Mouse (Mus musculus): Measurements from ENCODE around the gene Gm2174. TPM values are rescaled to one million over a fixed set of nuclear protein-coding genes. Genes with fewer than 3 reads are reported as not detected.
A peak's percentile ranks its signal among the peaks of the same experiment; 100 is the strongest.

Gm2174 gene
- under 1 TPM; 0.79 to 0.92 TPM for total RNA-seq (2021)

GRCm38 (mm10) chrX:56447524-56448015, at the start of gene Gm2174:
TSS of gene Gm2174 (plus strand) at chrX:56447965.
- no peak for DNase-seq
- intact Hi-C loops (cut with DNase I), result no loop called here

GRCm38 (mm10) chrX:56404646-56405045, 43.1 kb upstream of the Gm2174 start:
- no peak for DNase-seq
- intact Hi-C loops (cut with DNase I), result no loop called here

- intact Hi-C loops (cut with DNase I), result no loop called here
- no peak for DNase-seq
These were observed 42.3 kb upstream of the Gm2174 start for GRCm38 (mm10) chrX:56405482-56405881.

GRCm38 (mm10) chrX:56406128-56406527, 41.6 kb upstream of the Gm2174 start:
- intact Hi-C loops (cut with DNase I), result no loop called here

GRCm38 (mm10) chrX:56416277-56416676, 31.5 kb upstream of the Gm2174 start:
- intact Hi-C loops (cut with DNase I), result no loop called here
- no peak for DNase-seq

More at GRCm38 (mm10) chrX:56406128-56406527, 41.6 kb upstream of the Gm2174 start:
- DNase-seq, result no peak

- intact Hi-C loops (cut with DNase I), result no loop called here
- no peak for DNase-seq
These were observed 30.2 kb upstream of the Gm2174 start for GRCm38 (mm10) chrX:56417541-56417940.

- DNase-seq, result no peak
- intact Hi-C loops (cut with DNase I), result no loop called here
These were observed 17.2 kb upstream of the Gm2174 start for GRCm38 (mm10) chrX:56430601-56431000.

- DNase-seq, result no peak
- intact Hi-C loops (cut with DNase I), result no loop called here
These were observed 11.9 kb upstream of the Gm2174 start for GRCm38 (mm10) chrX:56435758-56436283.

- no peak for DNase-seq
- intact Hi-C loops (cut with DNase I), result no loop called here
These were observed 1.0 kb upstream of the Gm2174 start for GRCm38 (mm10) chrX:56446487-56447428.

- DNase-seq, result peak; percentile 71 to 75
- intact Hi-C loops (cut with DNase I), result loop anchor here (2.0 kb wide), 1 partner anchor 28 kb away; no protein-coding TSS in a partner anchor
These were observed 7.1 kb downstream of the Gm2174 start, which contains the start of gene Ints6l for GRCm38 (mm10) chrX:56454671-56455371. TSS of gene Ints6l (plus strand) at chrX:56454857.

GRCm38 (mm10) chrX:56455372-56456246, 7.8 kb downstream of the Gm2174 start:
- DNase-seq, result peak; percentile 79 to 81
- intact Hi-C loops (cut with DNase I), result loop anchor here (2.0 kb wide), 1 partner anchor 27 kb away; no protein-coding TSS in a partner anchor

- intact Hi-C loops (cut with DNase I), result no loop called here
- DNase-seq, result no peak
These were observed 8.6 kb downstream of the Gm2174 start for GRCm38 (mm10) chrX:56456379-56456778.

GRCm38 (mm10) chrX:56462020-56462933, 14.5 kb downstream of the Gm2174 start:
- DNase-seq, result no peak
- intact Hi-C loops (cut with DNase I), result no loop called here

GRCm38 (mm10) chrX:56464906-56465305, 17.1 kb downstream of the Gm2174 start:
- intact Hi-C loops (cut with DNase I), result no loop called here
- no peak for DNase-seq

- intact Hi-C loops (cut with DNase I), result no loop called here
- DNase-seq, result no peak
These were observed 19.9 kb downstream of the Gm2174 start for GRCm38 (mm10) chrX:56467688-56468087.

GRCm38 (mm10) chrX:56468422-56468821, 20.7 kb downstream of the Gm2174 start:
- intact Hi-C loops (cut with DNase I), result no loop called here

GRCm38 (mm10) chrX:56474035-56474434, 26.3 kb downstream of the Gm2174 start:
- DNase-seq, result peak in 1 of 2 experiments; percentile 9
- intact Hi-C loops (cut with DNase I), result loop anchor here (2.0 kb wide), 1 partner anchor 13 kb away; no protein-coding TSS in a partner anchor

More at GRCm38 (mm10) chrX:56468422-56468821, 20.7 kb downstream of the Gm2174 start:
- no peak for DNase-seq

- DNase-seq, result no peak
- intact Hi-C loops (cut with DNase I), result no loop called here
These were observed 29.8 kb downstream of the Gm2174 start for GRCm38 (mm10) chrX:56477553-56477952.

GRCm38 (mm10) chrX:56481906-56482305, 34.1 kb downstream of the Gm2174 start:
- intact Hi-C loops (cut with DNase I), result loop anchor here (2.0 kb wide), 1 partner anchor 27 kb away; the partner anchor contains the start of gene Ints6l
- DNase-seq, result no peak

Measured in heart, postnatal 36 days (tissue).